24 mouse cellular contexts compared by ENCODE assay signal in the genomic region with DNA sequence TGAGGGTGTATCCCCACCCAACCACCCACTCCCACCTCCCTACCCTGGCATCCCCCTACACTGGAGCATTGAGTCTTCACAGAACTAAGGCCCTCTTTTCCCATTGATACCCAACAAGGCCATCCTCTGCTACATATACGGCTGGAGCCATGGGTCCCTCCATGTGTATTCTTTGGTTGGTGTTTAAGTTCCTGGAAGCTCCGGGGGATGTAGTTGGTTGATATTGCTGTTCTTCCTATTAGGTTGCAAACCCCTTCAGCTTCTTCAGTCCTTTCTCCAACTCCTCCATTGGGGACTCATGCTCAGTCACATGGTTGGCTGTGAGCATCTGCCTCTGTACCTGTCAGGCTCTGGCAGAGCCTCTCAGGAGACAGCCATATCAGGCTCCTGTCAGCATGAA.
"Had no signal": no experiment of that assay in that cellular context is flagged by ENCODE, and none has a peak within 500 bp of the region (broad histone marks: within the 10 kb centered on the region; RNA-seq: fewer than 3 reads in every experiment).

No protein-coding gene starts in this region.

- H3K9ac ChIP-seq: heart, embryonic 12.5 days; hindbrain, embryonic 13.5 days; hindbrain, embryonic 15.5 days; intestine, embryonic 15.5 days; limb, embryonic 12.5 days; liver, embryonic 13.5 days had no signal

- H3K27ac ChIP-seq: heart, embryonic 10.5 days; hindbrain, embryonic 13.5 days; hindbrain, embryonic 15.5 days; intestine, embryonic 15.5 days; layer of hippocampus, adult 2 months; limb, embryonic 10.5 days; limb, embryonic 12.5 days; liver, embryonic 13.5 days had no signal

- DNase-seq: gastrocnemius, adult 2 months; gastrocnemius, postnatal 10 days; gastrocnemius, postnatal 25 days; heart, postnatal 10 days; heart, postnatal 4 days; kidney, adult 18-20 months; kidney, adult 8-10 months; kidney, postnatal 10 days; kidney, postnatal 25 days; kidney, postnatal 4 days; liver; liver, embryonic 13.5 days had no signal

- H3K27me3 ChIP-seq: heart, embryonic 12.5 days; hindbrain, embryonic 13.5 days; hindbrain, embryonic 15.5 days; intestine, embryonic 15.5 days; limb, embryonic 12.5 days; liver, embryonic 13.5 days had no signal

- ATAC-seq: inflammation-experienced regulatory T-cells, adult 6 months; intestine, embryonic 15.5 days; intestine, postnatal 0 days had no signal

- H3K36me3 ChIP-seq: heart, embryonic 10.5 days; heart, embryonic 12.5 days; hindbrain, embryonic 13.5 days; hindbrain, embryonic 15.5 days; intestine, embryonic 15.5 days; limb, embryonic 10.5 days; limb, embryonic 12.5 days; liver, embryonic 13.5 days had no signal

- H3K4me3 ChIP-seq: gastrocnemius, adult 2 months; heart, embryonic 10.5 days; heart, embryonic 12.5 days; hindbrain, embryonic 13.5 days; hindbrain, embryonic 15.5 days; intestine, embryonic 15.5 days; layer of hippocampus, adult 2 months; left cerebral cortex, adult 2 months; limb, embryonic 10.5 days; limb, embryonic 12.5 days; liver, embryonic 13.5 days had no signal

- H3K4me2 ChIP-seq: heart, embryonic 12.5 days; hindbrain, embryonic 13.5 days; hindbrain, embryonic 15.5 days; intestine, embryonic 15.5 days; limb, embryonic 12.5 days; liver, embryonic 11.5 days; liver, embryonic 13.5 days had no signal

- H3K9me3 ChIP-seq: heart, embryonic 10.5 days; heart, embryonic 12.5 days; hindbrain, embryonic 13.5 days; hindbrain, embryonic 15.5 days; intestine, embryonic 15.5 days; limb, embryonic 10.5 days; limb, embryonic 12.5 days; liver, embryonic 13.5 days had no signal
